Mouse (Mus musculus) embryonic facial prominence, embryonic 13.5 days (tissue): Measurements from ENCODE around the gene Msi1. TPM values are rescaled to one million over a fixed set of nuclear protein-coding genes. Genes with fewer than 3 reads are reported as not detected.

Experiments used
- ATAC-seq: fragments of 200-750 bp; cut with Nextera tagmentation; 2 replicates; pipeline ENCODE4 v1.8.0; 2017; ENCODE audit warnings: low read depth; ENCODE audit not compliant: insufficient number of reproducible peaks, insufficient read depth, low FRiP score, low TSS enrichment
- H3K27ac ChIP-seq: fragments of 300-500 bp; sonication (generic); 2 replicates; pipeline ENCODE4 v1.5.1; 2015; ENCODE audit warnings: moderate library complexity, mild to moderate bottlenecking, inconsistent platforms
- H3K27me3 ChIP-seq: fragments of 300-500 bp; sonication (generic); 2 replicates; pipeline ENCODE4 v1.6.1; 2015; ENCODE audit warnings: mild to moderate bottlenecking, inconsistent platforms
- H3K36me3 ChIP-seq: fragments of 300-500 bp; sonication (generic); 2 replicates; pipeline ENCODE4 v1.6.1; 2015; ENCODE audit warnings: mild to moderate bottlenecking, inconsistent platforms
- H3K4me1 ChIP-seq: fragments of 300-500 bp; sonication (generic); 2 replicates; pipeline ENCODE4 v1.6.1; 2015; ENCODE audit warnings: inconsistent platforms
- H3K4me2 ChIP-seq: fragments of 300-500 bp; sonication (generic); 2 replicates; pipeline ENCODE4 v1.6.1; 2015; ENCODE audit warnings: moderate library complexity, mild to moderate bottlenecking, inconsistent platforms
- H3K4me3 ChIP-seq: fragments of 300-500 bp; sonication (generic); 2 replicates; pipeline ENCODE4 v1.5.1; 2015; ENCODE audit warnings: mild to moderate bottlenecking, inconsistent platforms
- H3K9ac ChIP-seq: fragments of 300-500 bp; sonication (generic); 2 replicates; pipeline ENCODE4 v1.6.1; 2015; ENCODE audit warnings: mild to moderate bottlenecking, inconsistent platforms
- H3K9me3 ChIP-seq: fragments of 300-500 bp; sonication (generic); 2 replicates; pipeline ENCODE4 v1.6.1; 2016; ENCODE audit warnings: inconsistent platforms
- WGBS: fragments of 180-500 bp; shearing (Covaris S2); methylation state at CpG from one replicate; pipeline ENCODE4 v1.1.7; 2015; ENCODE audit warnings: mixed read lengths; 5-methylcytosine and 5-hydroxymethylcytosine counted together
- polyA plus RNA-seq: library from polyadenylated mRNA; unstranded; fragments of >200 nt; fragmentation: Nextera tagmentation; extraction: Ambion mirVana; gene quantifications from 2 replicates; pipeline ENCODE4 v1.2.1, GENCODE M21; 2015

Msi1 gene
- polyA plus RNA-seq = 22.3 and 23.9 TPM in 2 replicates

DNA sequence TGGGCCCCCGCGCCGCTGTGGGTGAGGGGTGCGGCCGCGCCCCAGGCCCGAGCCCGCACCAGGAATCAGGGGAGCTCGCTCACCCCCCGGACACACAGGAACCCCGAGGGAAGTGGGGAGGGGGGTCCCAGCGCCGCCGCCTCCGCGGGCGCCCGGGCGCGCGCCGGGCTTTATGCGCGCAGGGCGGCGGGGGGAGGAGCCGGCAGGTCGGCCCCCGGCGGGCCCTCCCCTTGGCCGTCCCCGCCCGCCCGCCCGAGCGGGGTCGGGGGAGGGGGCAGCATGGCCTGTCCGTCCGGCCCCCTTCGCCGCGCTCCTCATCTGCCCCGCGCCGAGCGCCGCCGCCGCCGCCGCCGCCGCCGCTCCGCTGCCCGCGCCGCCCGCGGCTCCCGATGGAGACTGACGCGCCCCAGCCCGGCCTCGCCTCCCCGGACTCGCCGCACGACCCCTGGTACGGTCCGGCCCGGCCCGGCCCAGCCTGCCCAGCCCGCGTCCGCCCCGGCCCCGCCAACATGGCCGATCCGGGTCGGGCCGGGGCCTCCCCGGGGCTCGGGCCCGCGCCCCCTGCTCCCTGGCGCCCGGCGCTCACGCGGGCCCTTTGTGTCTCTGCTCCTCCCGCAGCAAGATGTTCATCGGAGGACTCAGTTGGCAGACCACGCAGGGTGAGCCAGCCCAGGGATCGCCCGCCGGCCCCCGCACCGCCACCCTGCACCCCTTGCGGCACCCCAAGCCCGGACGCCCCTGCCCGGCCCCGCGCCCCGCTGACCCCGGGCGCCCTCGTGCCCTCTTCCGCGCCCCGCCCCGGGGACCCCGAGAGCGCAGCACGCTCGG, at the start of gene Msi1:
Gene Msi1, plus strand, starts transcription at position 241 of the 828 bp plus-strand sequence.
- Histone ChIP-seq H3K27ac (peak within 1 kb of the TSS; percentile 89), H3K36me3 (peaks cover 14% of the 10 kb centered on the region), H3K27me3 (no peaks in the 10 kb centered on the region), H3K4me3 (peak within 1 kb of the TSS; percentile 94), H3K9ac (peak within 1 kb of the TSS; percentile 98), H3K9me3 (no peaks in the 10 kb centered on the region), H3K4me1 (peaks cover 45% of the 10 kb centered on the region), H3K4me2 (peak within 1 kb of the TSS; percentile 88)
- WGBS = under 1% methylated on average over 63 of the region's 117 CpGs
- ATAC-seq = peak; percentile 74

DNA sequence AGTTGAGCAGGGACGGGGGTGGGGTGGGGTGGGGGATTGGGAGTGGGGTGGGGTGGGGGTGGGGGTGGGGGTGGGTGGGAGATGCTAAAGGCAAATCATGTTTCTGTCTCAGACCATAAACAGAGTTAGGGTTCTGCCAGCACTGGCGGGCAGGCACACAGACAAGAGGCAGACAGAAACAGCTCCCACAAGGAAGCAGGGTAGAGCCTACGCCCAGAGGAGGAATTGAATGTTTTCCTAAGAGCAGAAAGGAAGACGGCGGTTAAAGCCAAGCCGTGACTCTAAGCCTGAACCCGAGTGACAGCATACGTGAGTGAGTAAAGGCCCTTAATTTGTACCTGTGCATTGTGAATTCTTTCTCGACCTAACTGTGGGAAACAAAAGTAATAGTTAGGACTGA, 37.5 kb upstream of the Msi1 start:
- Histone ChIP-seq H3K4me2 (no peak overlapping the region), H3K4me1 (peaks cover 23% of the 10 kb centered on the region), H3K27me3 (no peaks in the 10 kb centered on the region), H3K9ac (no peak overlapping the region), H3K9me3 (no peaks in the 10 kb centered on the region), H3K4me3 (no peak overlapping the region), H3K36me3 (no peaks in the 10 kb centered on the region), H3K27ac (peak overlapping the region; percentile 79)
- WGBS = 21% methylated on average over 9 of the region's 9 CpGs
- 0 out of 2 replicates have a peak, but pooled peaks have one; percentile 63 for ATAC-seq

DNA sequence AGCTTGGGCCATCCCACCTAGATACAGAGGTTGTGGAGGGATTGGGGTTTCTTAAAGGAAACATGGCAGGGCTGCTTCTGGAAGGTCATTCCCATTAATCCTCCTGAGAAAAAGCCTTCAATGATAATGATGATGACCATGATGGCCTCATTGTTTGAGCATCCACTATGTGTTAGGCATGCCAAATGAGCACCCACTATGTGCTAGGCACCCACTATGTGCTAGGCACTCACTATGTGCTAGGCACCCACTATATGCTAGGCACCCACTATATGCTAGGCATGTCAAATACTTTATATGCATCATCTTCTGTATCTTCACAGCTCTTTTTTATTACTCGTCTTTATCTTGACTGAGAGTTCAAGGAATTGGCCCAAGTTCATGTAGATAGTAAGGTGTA, 36.4 kb upstream of the Msi1 start:
- ATAC-seq = no peak
- Histone ChIP-seq H3K4me2 (no peak overlapping the region), H3K27ac (peak overlapping the region; percentile 79), H3K4me3 (no peak overlapping the region), H3K36me3 (no peaks in the 10 kb centered on the region), H3K9ac (no peak overlapping the region), H3K27me3 (no peaks in the 10 kb centered on the region), H3K4me1 (peaks cover 27% of the 10 kb centered on the region), H3K9me3 (no peaks in the 10 kb centered on the region)
- WGBS = 86% methylated on average over 1 of the region's 1 CpGs

DNA sequence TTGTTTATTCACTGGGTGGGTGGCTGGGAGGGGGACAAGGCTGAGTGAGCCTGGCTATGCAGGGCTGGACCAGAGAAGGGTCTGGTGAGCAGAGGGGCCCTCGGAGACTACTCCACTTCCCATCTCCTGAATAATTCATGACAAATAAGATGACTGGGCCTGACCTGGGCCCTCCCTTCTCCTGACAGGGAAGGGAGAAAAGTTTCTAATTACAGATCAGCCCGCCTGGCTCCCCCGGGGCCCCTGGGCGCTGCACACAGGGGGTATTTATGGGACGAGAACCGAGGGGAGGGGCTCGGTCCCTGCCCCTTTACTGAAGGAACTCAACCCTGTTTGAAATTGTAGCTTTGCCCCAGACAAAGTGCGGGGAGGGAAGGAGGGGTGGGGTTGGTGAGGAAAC, 35.2 kb upstream of the Msi1 start:
- H3K4me1 ChIP-seq = peaks cover 37% of the 10 kb centered on the region
- no peak overlapping the region for H3K4me3 ChIP-seq
- no peak overlapping the region for H3K27ac ChIP-seq
- H3K9me3 ChIP-seq = no peaks in the 10 kb centered on the region
- 3% methylated on average over 8 of the region's 8 CpGs for WGBS
- H3K4me2 ChIP-seq = peak overlapping the region; percentile 32
- no peak for ATAC-seq
- no peaks in the 10 kb centered on the region for H3K36me3 ChIP-seq
- no peak overlapping the region for H3K9ac ChIP-seq
- H3K27me3 ChIP-seq = no peaks in the 10 kb centered on the region

DNA sequence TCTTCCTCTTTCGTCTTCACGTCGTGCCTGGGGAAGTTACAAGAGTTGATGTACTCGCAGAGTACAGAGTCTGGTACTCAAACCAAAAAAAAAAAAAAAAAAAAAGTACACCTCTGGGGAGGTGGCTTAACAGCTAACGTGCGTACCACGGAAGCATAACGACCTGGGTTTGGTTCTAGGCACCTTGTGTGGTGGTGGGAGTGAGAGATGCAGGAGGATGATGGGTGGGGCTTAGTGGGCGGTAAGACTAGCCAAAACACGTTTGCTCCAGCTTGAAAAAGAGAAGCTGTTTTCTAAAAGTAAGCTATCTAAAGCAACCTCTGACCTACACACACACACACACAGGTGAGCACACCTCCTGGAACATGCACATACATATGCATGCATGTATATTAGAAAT, 34.6 kb upstream of the Msi1 start:
- Histone ChIP-seq H3K4me3 (no peak overlapping the region), H3K27me3 (no peaks in the 10 kb centered on the region), H3K36me3 (no peaks in the 10 kb centered on the region), H3K9ac (no peak overlapping the region), H3K27ac (no peak overlapping the region), H3K9me3 (no peaks in the 10 kb centered on the region), H3K4me2 (peak overlapping the region; percentile 32), H3K4me1 (peaks cover 37% of the 10 kb centered on the region)
- 20% methylated on average over 10 of the region's 10 CpGs for WGBS
- ATAC-seq = no peak

DNA sequence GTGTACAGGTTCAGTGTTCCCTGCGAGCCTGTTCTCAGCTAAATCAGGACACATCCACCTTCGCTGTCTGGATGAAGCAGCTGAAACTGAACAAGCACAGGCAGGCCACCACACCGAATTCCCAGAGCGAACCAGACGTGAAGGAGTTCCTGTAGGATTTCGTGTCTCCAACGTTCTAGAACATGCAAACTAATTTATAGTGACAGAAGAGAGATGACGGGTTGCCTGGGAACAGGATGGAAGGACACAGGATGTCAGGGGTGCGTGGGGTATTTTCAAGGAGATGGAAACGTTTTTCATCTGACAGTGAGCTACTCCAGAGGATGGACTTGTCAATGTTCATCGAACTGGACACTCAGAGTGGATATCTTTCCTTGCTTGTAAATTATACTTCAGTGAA, 32.7 kb upstream of the Msi1 start:
- WGBS = 60% methylated on average over 11 of the region's 11 CpGs
- H3K27me3 ChIP-seq = no peaks in the 10 kb centered on the region
- no peak overlapping the region for H3K4me3 ChIP-seq
- H3K4me2 ChIP-seq = no peak overlapping the region
- no peak for ATAC-seq
- H3K9ac ChIP-seq = no peak overlapping the region
- H3K27ac ChIP-seq = no peak overlapping the region
- no peaks in the 10 kb centered on the region for H3K36me3 ChIP-seq
- H3K4me1 ChIP-seq = peaks cover 37% of the 10 kb centered on the region
- H3K9me3 ChIP-seq = no peaks in the 10 kb centered on the region

DNA sequence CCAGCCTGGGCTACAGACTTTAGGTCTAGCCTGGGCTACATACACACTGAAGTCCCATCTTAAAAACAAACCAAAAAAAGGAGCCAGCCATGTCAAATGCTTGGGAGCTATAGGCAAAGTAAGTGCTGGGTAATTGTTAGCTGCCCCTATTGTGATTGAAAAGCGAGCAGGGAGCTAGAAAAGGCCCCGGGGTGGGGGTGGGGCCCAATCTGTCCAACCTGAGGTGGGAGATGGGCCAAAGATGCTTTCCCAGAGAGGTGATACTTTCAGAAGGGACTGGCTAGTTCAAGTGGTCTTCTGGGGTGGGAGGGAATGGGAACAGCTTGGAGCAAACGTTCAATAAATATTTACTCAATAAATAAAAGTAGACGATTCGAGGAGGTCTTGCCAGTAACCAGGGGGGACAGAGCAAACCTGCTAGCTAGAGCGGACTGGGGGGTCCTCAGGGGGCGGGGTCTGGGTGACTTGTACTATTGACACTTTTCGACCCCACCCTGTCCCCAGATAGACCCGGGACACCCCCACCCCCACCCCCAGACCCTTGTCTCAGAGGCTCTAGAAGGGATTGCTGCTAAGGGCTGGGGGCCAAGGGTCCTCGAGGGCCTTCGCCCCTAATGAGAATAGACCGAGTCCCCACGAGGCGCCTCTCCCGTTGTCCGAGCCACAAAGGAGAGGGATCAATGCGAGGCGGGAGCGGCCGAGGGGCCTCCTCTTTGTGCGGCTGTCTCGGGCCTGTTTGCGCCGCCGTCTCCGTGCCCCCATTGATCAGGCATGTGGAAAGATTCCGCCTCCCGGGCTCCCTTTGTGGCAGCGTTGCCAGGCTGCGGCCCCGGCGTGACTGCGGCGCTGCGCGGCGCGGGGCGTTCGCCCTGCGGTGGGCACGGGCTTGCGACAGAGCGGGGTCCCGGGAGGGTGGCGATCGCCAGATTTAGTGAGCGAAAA, 31.3 kb upstream of the Msi1 start:
- Histone ChIP-seq H3K4me3 (peak overlapping the region; percentile 43), H3K9ac (peak overlapping the region; percentile 84), H3K27ac (peak overlapping the region; percentile 81), H3K4me2 (peak overlapping the region; percentile 75), H3K9me3 (no peaks in the 10 kb centered on the region), H3K4me1 (peaks cover 33% of the 10 kb centered on the region), H3K36me3 (no peaks in the 10 kb centered on the region), H3K27me3 (no peaks in the 10 kb centered on the region)
- WGBS = 3% methylated on average over 48 of the region's 48 CpGs
- ATAC-seq = peak; percentile 53; the same call in 1 of the 2 replicates

DNA sequence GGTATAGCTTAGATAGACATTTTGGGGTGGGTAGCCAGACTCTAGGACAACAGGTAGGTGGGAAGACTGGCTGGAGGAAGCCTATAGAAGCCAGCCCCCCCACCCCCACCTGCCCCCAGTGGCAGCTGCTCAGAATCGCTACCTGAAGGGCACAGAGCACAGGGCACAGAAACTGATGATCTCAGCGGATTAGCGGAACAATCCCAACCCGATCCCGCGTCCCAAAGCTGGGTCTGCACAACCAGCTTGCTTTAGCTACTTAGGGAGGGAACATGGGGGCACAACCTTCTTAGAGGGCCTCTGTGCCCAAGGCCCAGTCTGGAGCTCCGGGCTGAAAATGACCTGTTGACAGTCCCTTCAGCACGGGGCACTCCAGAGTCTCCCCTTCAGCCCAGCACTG, 27.3 kb upstream of the Msi1 start:
- no peak overlapping the region for H3K4me3 ChIP-seq
- H3K9ac ChIP-seq = no peak overlapping the region
- H3K27ac ChIP-seq = no peak overlapping the region
- WGBS = 83% methylated on average over 8 of the region's 8 CpGs
- H3K4me2 ChIP-seq = no peak overlapping the region
- peaks cover 29% of the 10 kb centered on the region for H3K4me1 ChIP-seq
- no peak for ATAC-seq
- no peaks in the 10 kb centered on the region for H3K9me3 ChIP-seq
- H3K36me3 ChIP-seq = no peaks in the 10 kb centered on the region
- H3K27me3 ChIP-seq = no peaks in the 10 kb centered on the region

DNA sequence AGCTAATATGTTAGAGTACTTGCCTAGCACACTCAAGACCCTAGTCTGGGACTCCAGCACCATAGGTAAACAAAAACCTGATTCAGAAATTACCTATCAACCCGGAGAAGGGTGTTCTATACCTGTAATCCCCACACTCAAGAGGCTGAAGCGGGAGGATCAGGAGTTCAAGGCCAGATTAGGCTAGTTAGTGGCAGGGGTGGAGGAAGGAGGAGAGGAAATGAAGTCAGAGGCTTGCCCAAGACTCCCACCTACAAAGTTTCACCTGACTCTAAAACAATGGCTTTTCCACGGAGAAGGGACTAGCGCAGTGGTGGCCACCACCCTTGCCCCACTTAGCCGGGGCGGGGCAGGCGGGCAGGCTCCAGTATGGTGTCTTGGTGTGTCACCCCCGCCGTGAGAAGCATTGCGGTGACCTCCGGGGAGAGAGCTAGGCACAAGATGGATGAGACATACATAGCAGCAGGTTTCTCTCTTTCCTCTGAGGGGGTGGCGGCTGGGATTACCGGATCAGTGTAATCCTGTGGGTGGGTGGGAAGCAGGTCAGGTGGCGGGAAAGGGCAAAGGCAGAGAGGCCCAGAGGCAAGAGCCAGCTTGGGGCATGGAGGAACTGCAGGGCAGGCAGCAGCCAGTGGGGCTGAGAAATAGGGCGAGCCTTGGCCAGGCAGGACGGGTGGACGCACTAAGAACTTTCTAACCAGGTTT, 25.8 kb upstream of the Msi1 start:
- Histone ChIP-seq H3K9ac (peak overlapping the region; percentile 65; the same call in 1 of the 2 replicates), H3K27me3 (no peaks in the 10 kb centered on the region), H3K27ac (peak overlapping the region; percentile 62), H3K4me1 (peaks cover 18% of the 10 kb centered on the region), H3K4me3 (peak overlapping the region; percentile 31), H3K9me3 (no peaks in the 10 kb centered on the region), H3K4me2 (peak overlapping the region; percentile 57), H3K36me3 (no peaks in the 10 kb centered on the region)
- ATAC-seq = no peak
- 18% methylated on average over 16 of the region's 17 CpGs for WGBS

DNA sequence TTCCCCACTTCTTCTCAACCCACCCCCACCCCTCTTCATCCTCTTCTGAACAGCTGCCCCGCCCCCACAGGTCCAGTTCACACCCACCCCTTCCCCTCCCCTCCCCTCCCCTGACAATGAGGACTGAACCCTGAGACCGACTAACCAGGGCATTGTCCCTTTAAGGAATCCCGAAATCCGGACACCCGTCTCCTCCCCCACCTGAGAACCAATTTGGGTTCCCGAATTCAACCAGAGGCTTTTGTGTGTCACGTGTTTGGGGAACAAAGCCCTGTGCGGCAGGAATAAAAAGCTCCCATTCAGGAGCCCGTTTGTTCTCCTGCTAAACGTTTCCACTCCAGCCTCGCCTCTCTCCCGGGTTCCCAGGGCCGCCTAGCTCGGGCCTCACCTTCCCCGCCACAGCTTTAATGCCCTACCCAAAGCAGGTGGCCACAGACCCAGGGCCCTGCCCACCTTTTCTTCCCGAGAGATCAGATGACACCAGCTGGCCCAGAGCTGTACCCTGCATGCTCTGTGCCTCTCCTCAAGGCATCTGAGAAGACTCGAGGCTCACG, 25.1 kb upstream of the Msi1 start:
- H3K4me2 ChIP-seq = peak overlapping the region; percentile 57
- H3K4me3 ChIP-seq = peak overlapping the region; percentile 31
- no peaks in the 10 kb centered on the region for H3K27me3 ChIP-seq
- H3K27ac ChIP-seq = peak overlapping the region; percentile 62
- no peaks in the 10 kb centered on the region for H3K9me3 ChIP-seq
- 2% methylated on average over 17 of the region's 18 CpGs for WGBS
- H3K36me3 ChIP-seq = no peaks in the 10 kb centered on the region
- H3K9ac ChIP-seq = peak overlapping the region; percentile 65
- peak; percentile 46; the same call in 1 of the 2 replicates for ATAC-seq
- peaks cover 15% of the 10 kb centered on the region for H3K4me1 ChIP-seq

DNA sequence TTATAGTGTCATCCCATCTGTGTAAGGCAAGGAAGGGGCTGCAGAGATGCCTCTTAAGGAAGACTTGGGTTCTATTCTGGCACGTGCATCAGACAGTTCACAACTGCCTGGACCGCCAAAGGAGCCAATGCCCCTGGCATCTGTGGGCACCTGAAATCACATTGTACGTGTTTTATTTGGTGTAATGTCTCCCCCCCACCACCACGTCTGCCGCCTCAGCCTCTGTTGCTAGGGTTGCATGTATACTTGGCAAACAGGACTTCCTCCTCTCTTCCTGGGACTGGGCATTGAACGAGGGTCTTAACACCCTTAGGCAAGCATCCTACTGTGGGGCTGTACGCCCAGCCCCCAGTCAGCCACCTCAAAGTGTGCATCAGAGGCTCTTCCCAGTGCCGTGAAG, 24.2 kb upstream of the Msi1 start:
- Histone ChIP-seq H3K9me3 (no peaks in the 10 kb centered on the region), H3K9ac (no peak overlapping the region), H3K4me3 (no peak overlapping the region), H3K27ac (0 out of 2 replicates have a peak overlapping the region, but pooled peaks have one; percentile 62), H3K36me3 (no peaks in the 10 kb centered on the region), H3K4me1 (peaks cover 15% of the 10 kb centered on the region), H3K27me3 (no peaks in the 10 kb centered on the region), H3K4me2 (no peak overlapping the region)
- no peak for ATAC-seq
- 55% methylated on average over 8 of the region's 8 CpGs for WGBS
